ENCODE assay signal across 29 mouse cellular contexts in genomic region chr4:151661486-151661885, GRCm38 (mm10).
DNase-seq lines count a peak whose midpoint lies in the region; ATAC-seq and TF ChIP-seq lines count a peak whose summit lies in the region.
"Had no signal": no experiment of that assay in that cellular context is flagged by ENCODE, and none has a peak within 500 bp of the region (broad histone marks: within the 10 kb centered on the region; RNA-seq: fewer than 3 reads in every experiment).

No protein-coding gene starts in this region.

- WGBS in forebrain, embryonic 14.5 days, result 44% methylated on average over 9 of the region's 9 CpGs
- 43% methylated on average over 9 of the region's 9 CpGs for WGBS in forebrain, postnatal 0 days
- WGBS in hindbrain, embryonic 12.5 days, result 61% methylated on average over 9 of the region's 9 CpGs
- 40% methylated on average over 9 of the region's 9 CpGs for WGBS in hindbrain, embryonic 16.5 days

- no peak for TF ChIP-seq CTCF in forebrain, postnatal 0 days (IDR thresholded peaks at IDR 0.05; ENCODE audit: low read depth)

- no peak overlapping the region for H3K9ac ChIP-seq in forebrain, embryonic 14.5 days (ENCODE audit: low read length)
- no peak overlapping the region for H3K9ac ChIP-seq in forebrain, postnatal 0 days
- no peak overlapping the region for H3K9ac ChIP-seq in hindbrain, embryonic 12.5 days
- H3K9ac ChIP-seq in hindbrain, embryonic 16.5 days (ENCODE audit: low read depth, low read length), result no peak overlapping the region
- H3K9ac ChIP-seq: forebrain, embryonic 13.5 days; heart, embryonic 15.5 days; limb, embryonic 13.5 days; lung, embryonic 15.5 days had no signal

- no peak overlapping the region for H3K27ac ChIP-seq in forebrain, embryonic 14.5 days (ENCODE audit: low read depth, low read length)
- no peak overlapping the region for H3K27ac ChIP-seq in forebrain, postnatal 0 days (ENCODE audit: low read depth, low read length)
- H3K27ac ChIP-seq in hindbrain, embryonic 12.5 days, result peak overlapping the region; percentile 30; the same call in 1 of the 2 replicates
- H3K27ac ChIP-seq in hindbrain, embryonic 16.5 days (ENCODE audit: low read depth, low read length), result no peak overlapping the region
- H3K27ac ChIP-seq: forebrain, embryonic 13.5 days; heart, embryonic 15.5 days; left cerebral cortex, adult 2 months; limb, embryonic 13.5 days; lung, embryonic 15.5 days; stomach, postnatal 0 days had no signal

- intact Hi-C loops in left cerebral cortex, postnatal 10 days (cut with DNase I), result no loop called here

- peak; percentile 19 for DNase-seq in forebrain, embryonic 14.5 days (ENCODE audit: low spot score)
- DNase-seq in forebrain, postnatal 0 days, result no peak
- peak; percentile 35 for DNase-seq in retina, postnatal 1 day
- DNase-seq in retina, embryonic 14.5 days (ENCODE audit: low spot score), result no peak
- no peak for DNase-seq in right cerebral cortex, postnatal 14 days
- DNase-seq in left cerebral cortex, postnatal 10 days (ENCODE audit: extremely low spot score in 1 of 2, low spot score in 2 of 2), result no peak
- DNase-seq: adrenal gland, adult 2 months; adrenal gland, postnatal 36 days; cerebellum, adult 11 months; cerebellum, adult 9-10 months; cerebellum, postnatal 36 days; kidney, adult 11 months; kidney, postnatal 25 days; midbrain, embryonic 14.5 days; right cerebral cortex, postnatal 4 days; thymus, adult 18-20 months; thymus, postnatal 25 days had no signal

- no peak overlapping the region for H3K4me3 ChIP-seq in forebrain, embryonic 14.5 days (ENCODE audit: low read depth, low read length)
- H3K4me3 ChIP-seq in forebrain, postnatal 0 days (ENCODE audit: low read depth, low read length), result no peak overlapping the region
- no peak overlapping the region for H3K4me3 ChIP-seq in hindbrain, embryonic 12.5 days
- no peak overlapping the region for H3K4me3 ChIP-seq in hindbrain, embryonic 16.5 days (ENCODE audit: low read length)
- H3K4me3 ChIP-seq: forebrain, embryonic 13.5 days; heart, embryonic 15.5 days; left cerebral cortex, adult 2 months; limb, embryonic 13.5 days; lung, embryonic 15.5 days had no signal

- H3K9me3 ChIP-seq in forebrain, embryonic 14.5 days (replicated peaks; ENCODE audit: control insufficient read depth, low read length), result no peaks in the 10 kb centered on the region
- no peaks in the 10 kb centered on the region for H3K9me3 ChIP-seq in forebrain, postnatal 0 days (ENCODE audit: low read length)
- no peaks in the 10 kb centered on the region for H3K9me3 ChIP-seq in hindbrain, embryonic 12.5 days (replicated peaks)
- no peaks in the 10 kb centered on the region for H3K9me3 ChIP-seq in hindbrain, embryonic 16.5 days (ENCODE audit: control insufficient read depth, low read length)
- H3K9me3 ChIP-seq: forebrain, embryonic 13.5 days; heart, embryonic 15.5 days; limb, embryonic 13.5 days; lung, embryonic 15.5 days had no signal

- H3K36me3 ChIP-seq in forebrain, embryonic 14.5 days (ENCODE audit: control insufficient read depth, insufficient read depth, low read length), result no peaks in the 10 kb centered on the region
- H3K36me3 ChIP-seq in forebrain, postnatal 0 days (ENCODE audit: insufficient read depth), result no peaks in the 10 kb centered on the region
- H3K36me3 ChIP-seq in hindbrain, embryonic 12.5 days, result no peaks in the 10 kb centered on the region
- no peaks in the 10 kb centered on the region for H3K36me3 ChIP-seq in hindbrain, embryonic 16.5 days (ENCODE audit: control insufficient read depth, insufficient read depth, low read length)
- H3K36me3 ChIP-seq: heart, embryonic 15.5 days; limb, embryonic 13.5 days; lung, embryonic 15.5 days had no signal

- no peak for ATAC-seq in forebrain, embryonic 14.5 days
- ATAC-seq in forebrain, postnatal 0 days, result no peak
- no peak for ATAC-seq in hindbrain, embryonic 12.5 days (ENCODE audit: low FRiP score)
- ATAC-seq in hindbrain, embryonic 16.5 days, result no peak
- ATAC-seq: activated CD4-positive, CD25-positive, alpha-beta regulatory T cell, adult 4 months; forebrain, embryonic 13.5 days; inflammation-experienced regulatory T-cells, adult 6 months had no signal

- H3K27me3 ChIP-seq in forebrain, embryonic 14.5 days (replicated peaks; ENCODE audit: control insufficient read depth, insufficient read depth, low read length), result no peaks in the 10 kb centered on the region
- H3K27me3 ChIP-seq in forebrain, postnatal 0 days (ENCODE audit: insufficient read depth, low read length), result no peaks in the 10 kb centered on the region
- H3K27me3 ChIP-seq in hindbrain, embryonic 12.5 days, result no peaks in the 10 kb centered on the region
- H3K27me3 ChIP-seq in hindbrain, embryonic 16.5 days (replicated peaks; ENCODE audit: control insufficient read depth, insufficient read depth, low read length), result no peaks in the 10 kb centered on the region
- H3K27me3 ChIP-seq: CH12.LX; forebrain, embryonic 13.5 days; heart, embryonic 15.5 days; lung, embryonic 15.5 days had no signal

- H3K4me1 ChIP-seq in forebrain, embryonic 14.5 days (ENCODE audit: control insufficient read depth, insufficient read depth, low read length), result 0 out of 2 replicates have a peak, but pooled peaks cover 1% of the 10 kb centered on the region
- H3K4me1 ChIP-seq in forebrain, postnatal 0 days (ENCODE audit: insufficient read depth), result peaks cover 6% of the 10 kb centered on the region; the same call in 1 of the 2 replicates
- H3K4me1 ChIP-seq in hindbrain, embryonic 12.5 days, result peaks cover 11% of the 10 kb centered on the region; the same call in 1 of the 2 replicates
- peaks cover 4% of the 10 kb centered on the region; the same call in 1 of the 2 replicates for H3K4me1 ChIP-seq in hindbrain, embryonic 16.5 days (ENCODE audit: control insufficient read depth, insufficient read depth, low read depth, low read length)
- H3K4me1 ChIP-seq: lung, embryonic 15.5 days had no signal

- no peak overlapping the region for H3K4me2 ChIP-seq in forebrain, embryonic 14.5 days (ENCODE audit: low read length)
- H3K4me2 ChIP-seq in forebrain, postnatal 0 days (ENCODE audit: low read depth), result no peak overlapping the region
- no peak overlapping the region for H3K4me2 ChIP-seq in hindbrain, embryonic 12.5 days (replicated peaks)
- no peak overlapping the region for H3K4me2 ChIP-seq in hindbrain, embryonic 16.5 days (ENCODE audit: low read length)
- H3K4me2 ChIP-seq: forebrain, embryonic 13.5 days; heart, embryonic 15.5 days; limb, embryonic 13.5 days; liver, embryonic 11.5 days; lung, embryonic 15.5 days had no signal

Comparison
In these comparisons a context has a peak if more than half of its experiments do, and no peak if none do; other contexts are left out.
1. DNase-seq: peak in forebrain, embryonic 14.5 days (single experiment) and retina, postnatal 1 day (single experiment); none in forebrain, postnatal 0 days (single experiment), retina, embryonic 14.5 days (single experiment), right cerebral cortex, postnatal 14 days (single experiment) and left cerebral cortex, postnatal 10 days (0 of 2).